Mouse (Mus musculus): ENCODE measurements around the gene Twnk. TPM values are rescaled to one million over a fixed set of nuclear protein-coding genes. Genes with fewer than 3 reads are reported as not detected.

The Twnk gene
- polyA plus RNA-seq, 1 experiment from 2014 or later = 27.0 TPM

Other genes with a start within 250 kb of the Twnk start
- 0.20 TPM in 1 of 2 replicates, not detected in the other for gene Pax2, start 249.6 kb upstream of the Twnk start, polyA plus RNA-seq (2016; fragmentation: Nextera tagmentation; extraction: Ambion mirVana)
- 56.6 and 60.6 TPM in 2 replicates for gene Slf2, start 74.5 kb upstream of the Twnk start, polyA plus RNA-seq (2016; fragmentation: Nextera tagmentation; extraction: Ambion mirVana)
- 1.3 and 3.4 TPM in 2 replicates for gene Sema4g, start 16.6 kb upstream of the Twnk start, polyA plus RNA-seq (2016; fragmentation: Nextera tagmentation; extraction: Ambion mirVana)
- gene Mrpl43, start 779 bp downstream of the Twnk start, polyA plus RNA-seq (2016; fragmentation: Nextera tagmentation; extraction: Ambion mirVana) = 63.8 and 66.3 TPM in 2 replicates
- 47.5 and 61.4 TPM in 2 replicates for gene Lzts2, start 8.8 kb downstream of the Twnk start, polyA plus RNA-seq (2016; fragmentation: Nextera tagmentation; extraction: Ambion mirVana)
- gene Pdzd7, start 40.1 kb downstream of the Twnk start, polyA plus RNA-seq (2016; fragmentation: Nextera tagmentation; extraction: Ambion mirVana) = 0.34 and 0.55 TPM in 2 replicates
- 11.8 and 13.4 TPM in 2 replicates for gene Sfxn3, start 41.8 kb downstream of the Twnk start, polyA plus RNA-seq (2016; fragmentation: Nextera tagmentation; extraction: Ambion mirVana)
- gene Kazald1, start 69.6 kb downstream of the Twnk start, polyA plus RNA-seq (2016; fragmentation: Nextera tagmentation; extraction: Ambion mirVana) = 3.3 and 6.3 TPM in 2 replicates
- 1.0 and 4.1 TPM in 2 replicates for gene Tlx1, start 145.0 kb downstream of the Twnk start, polyA plus RNA-seq (2016; fragmentation: Nextera tagmentation; extraction: Ambion mirVana)
- 0.20 and 1.0 TPM in 2 replicates for gene Lbx1, start 230.1 kb downstream of the Twnk start, polyA plus RNA-seq (2016; fragmentation: Nextera tagmentation; extraction: Ambion mirVana)